ENCODE assay signal across 20 mouse cellular contexts in genomic region chr3:146641818-146642427, GRCm38 (mm10). TPM values are rescaled to one million over a fixed set of nuclear protein-coding genes. Genes with fewer than 3 reads are reported as not detected.
DNase-seq lines count a peak whose midpoint lies in the region; ATAC-seq and TF ChIP-seq lines count a peak whose summit lies in the region.
"Had no signal": no experiment of that assay in that cellular context is flagged by ENCODE, and none has a peak within 500 bp of the region (broad histone marks: within the 10 kb centered on the region; RNA-seq: fewer than 3 reads in every experiment).

No protein-coding gene starts in this region.

- no peaks in the 10 kb centered on the region for H3K9me3 ChIP-seq in lung, embryonic 14.5 days (ENCODE audit: low read depth, low read length)
- H3K9me3 ChIP-seq: hindbrain, embryonic 15.5 days had no signal

- H3K36me3 ChIP-seq in lung, embryonic 14.5 days (ENCODE audit: insufficient read depth) = no peaks in the 10 kb centered on the region
- H3K36me3 ChIP-seq: hindbrain, embryonic 15.5 days had no signal

- 0 out of 2 replicates have a peak, but pooled peaks have one; percentile 27 for ATAC-seq in frontal cortex, adult (ENCODE audit: low TSS enrichment)
- ATAC-seq in lung, embryonic 14.5 days (ENCODE audit: insufficient read depth) = peak; percentile 80
- ATAC-seq: CD4-positive, CD25-positive, alpha-beta regulatory T cell, adult 4 months had no signal

- no peak overlapping the region for H3K4me3 ChIP-seq in lung, embryonic 14.5 days (ENCODE audit: low read depth, low read length)
- no peak overlapping the region for H3K4me3 ChIP-seq in lung, adult 2 months (replicated peaks; ENCODE audit: extremely low read depth, low read depth, low read length)
- H3K4me3 ChIP-seq: hindbrain, embryonic 15.5 days had no signal

- DNase-seq in frontal cortex, postnatal 36 days (ENCODE audit: low spot score in 2 of 2) = no peak
- DNase-seq in lung, embryonic 14.5 days = peak; percentile 75
- DNase-seq in lung, adult 2 months = no peak
- peak; percentile 84 for DNase-seq in NIH3T3 (ENCODE audit: low read depth)
- peak; percentile 70 for DNase-seq in brain, embryonic 14.5 days (ENCODE audit: low read depth)
- DNase-seq in spleen, adult 12 weeks (ENCODE audit: low spot score) = no peak
- no peak for DNase-seq in heart, adult 18-20 months
- DNase-seq: cerebellum, adult 11-12 months; kidney, adult 8-10 months; thymus, postnatal 36 days had no signal

- H3K27me3 ChIP-seq in lung, embryonic 14.5 days (ENCODE audit: insufficient read depth, low read length) = no peaks in the 10 kb centered on the region
- H3K27me3 ChIP-seq: hindbrain, embryonic 15.5 days had no signal

- H3K4me1 ChIP-seq in lung, embryonic 14.5 days (ENCODE audit: insufficient read depth) = 0 out of 2 replicates have a peak, but pooled peaks cover 3% of the 10 kb centered on the region
- H3K4me1 ChIP-seq in lung, adult 2 months (ENCODE audit: control insufficient read depth, insufficient read depth, low read length) = no peaks in the 10 kb centered on the region
- H3K4me1 ChIP-seq: hindbrain, embryonic 15.5 days had no signal

- no peak overlapping the region for H3K4me2 ChIP-seq in lung, embryonic 14.5 days
- H3K4me2 ChIP-seq: hindbrain, embryonic 15.5 days had no signal

- no peak overlapping the region for H3K9ac ChIP-seq in lung, embryonic 14.5 days
- H3K9ac ChIP-seq: hindbrain, embryonic 15.5 days; liver, embryonic 14.5 days had no signal

- no peak for TF ChIP-seq POLR2A in lung, adult 2 months (IDR thresholded peaks at IDR 0.05; ENCODE audit: borderline replicate concordance, extremely low read depth, low read depth, low read length)
- no peak for TF ChIP-seq POLR2A in brain, embryonic 14.5 days (IDR thresholded peaks at IDR 0.05; ENCODE audit: borderline replicate concordance, extremely low read depth, insufficient read depth, insufficient read length, poor library complexity, severe bottlenecking)

- WGBS in lung, embryonic 14.5 days = 34% methylated on average over 4 of the region's 4 CpGs
- 58% methylated on average over 4 of the region's 4 CpGs for WGBS in lung, adult 2 months

- TF ChIP-seq CTCF in lung, embryonic 14.5 days (IDR thresholded peaks at IDR 0.05; ENCODE audit: low read depth) = no peak
- TF ChIP-seq CTCF in lung, adult 2 months (IDR thresholded peaks at IDR 0.05; ENCODE audit: insufficient read depth, low read length) = no peak
- no peak for TF ChIP-seq CTCF in brain, embryonic 14.5 days (IDR thresholded peaks at IDR 0.05; ENCODE audit: borderline replicate concordance, extremely low read depth, insufficient read depth, insufficient read length)

- 0 out of 2 replicates have a peak overlapping the region, but pooled peaks have one; percentile 46 for H3K27ac ChIP-seq in lung, embryonic 14.5 days (ENCODE audit: low read depth)
- H3K27ac ChIP-seq: hindbrain, embryonic 15.5 days; liver, embryonic 14.5 days had no signal

RNA-seq across cellular contexts. Expression of gene 4930503B20Rik, which starts 9.2 kb away (rescaled TPM):
- not detected in 2 replicates for polyA plus RNA-seq in lung, embryonic 14.5 days (2014; fragmentation: Nextera tagmentation; extraction: Ambion mirVana)
- not detected in 2 replicates for polyA plus RNA-seq in lung, adult 2 months (2012; rRNA removed)
- polyA plus RNA-seq in brain, embryonic 14.5 days (2012; rRNA removed) = 0.08 TPM in 1 of 2 replicates, not detected in the other
- total RNA-seq in heart, adult 18-20 months (2021) = not detected
- total RNA-seq: layer of hippocampus, postnatal 14 days had no signal
- polyA plus RNA-seq: CD4-positive, CD25-positive, alpha-beta regulatory T cell, adult 4 months; hindbrain, embryonic 15.5 days; limb, embryonic 11.5 days; liver, embryonic 14.5 days; small intestine, adult 2 months; stomach, embryonic 16.5 days had no signal

RNA-seq across cellular contexts. Expression of gene Dnase2b, which starts 26.5 kb away (rescaled TPM):
- not detected in 2 replicates for polyA plus RNA-seq in lung, embryonic 14.5 days (2014; fragmentation: Nextera tagmentation; extraction: Ambion mirVana)
- polyA plus RNA-seq in lung, adult 2 months (2012; rRNA removed) = 0.04 TPM in 1 of 2 replicates, not detected in the other
- polyA plus RNA-seq in brain, embryonic 14.5 days (2012; rRNA removed) = not detected in 2 replicates
- total RNA-seq in heart, adult 18-20 months (2021) = not detected
- total RNA-seq: granulocyte monocyte progenitor cell, adult 5-6 weeks; layer of hippocampus, postnatal 14 days had no signal
- polyA plus RNA-seq: CD4-positive, CD25-positive, alpha-beta regulatory T cell, adult 4 months; heart, embryonic 16.5 days; hindbrain, embryonic 15.5 days; limb, embryonic 11.5 days; small intestine, adult 2 months had no signal

RNA-seq across cellular contexts. Expression of gene Samd13, which starts 43.5 kb away (rescaled TPM):
- polyA plus RNA-seq in lung, embryonic 14.5 days (2014; fragmentation: Nextera tagmentation; extraction: Ambion mirVana) = 0.66 and 1.2 TPM in 2 replicates
- 0.11 and 0.17 TPM in 2 replicates for polyA plus RNA-seq in lung, adult 2 months (2012; rRNA removed)
- polyA plus RNA-seq in brain, embryonic 14.5 days (2012; rRNA removed) = 0.26 TPM in 1 of 2 replicates, not detected in the other
- total RNA-seq in heart, adult 18-20 months (2021) = 1 to 10 TPM; 2.3 TPM
- total RNA-seq: layer of hippocampus, postnatal 14 days had no signal
- polyA plus RNA-seq: small intestine, adult 2 months had no signal

Comparison
In these comparisons a context has a peak if more than half of its experiments do, and no peak if none do; other contexts are left out.
1. DNase-seq: peak in lung, embryonic 14.5 days (single experiment), NIH3T3 (single experiment) and brain, embryonic 14.5 days (single experiment); none in frontal cortex, postnatal 36 days (0 of 2), lung, adult 2 months (single experiment), spleen, adult 12 weeks (single experiment) and heart, adult 18-20 months (0 of 2).